Mouse (Mus musculus): Measurements from ENCODE around the gene Ubqln3. TPM values are rescaled to one million over a fixed set of nuclear protein-coding genes. Genes with fewer than 3 reads are reported as not detected.

The Ubqln3 gene
- polyA plus RNA-seq (2016; fragmentation: Nextera tagmentation; extraction: Ambion mirVana), result not detected in 2 replicates

GRCm38 (mm10) chr7:104143179-104143578, at the start of gene Ubqln3:
Gene Ubqln3, minus strand, starts transcription at chr7:104143279.
- no peaks in the 10 kb centered on the region for H3K27me3 ChIP-seq (replicated peaks; ENCODE audit: low read depth, poor library complexity, severe bottlenecking)
- H3K4me3 ChIP-seq, result no peak within 1 kb of the TSS
- H3K27ac ChIP-seq (replicated peaks), result no peak within 1 kb of the TSS
- no peaks in the 10 kb centered on the region for H3K36me3 ChIP-seq (replicated peaks)
- H3K4me1 ChIP-seq, result no peaks in the 10 kb centered on the region
- WGBS, result 79% methylated on average over 3 of the region's 3 CpGs
- DNase-seq (ENCODE audit: low spot score), result no peak
- no peaks in the 10 kb centered on the region for H3K9me3 ChIP-seq

GRCm38 (mm10) chr7:104191275-104191674, 48.2 kb upstream of the Ubqln3 start:
- Histone ChIP-seq H3K4me3 (no peak overlapping the region), H3K4me1 (no peaks in the 10 kb centered on the region), H3K27me3 (replicated peaks; ENCODE audit: low read depth, poor library complexity, severe bottlenecking) (no peaks in the 10 kb centered on the region), H3K27ac (replicated peaks) (no peak overlapping the region), H3K36me3 (replicated peaks) (no peaks in the 10 kb centered on the region), H3K9me3 (no peaks in the 10 kb centered on the region)
- no peak for DNase-seq (ENCODE audit: low spot score)
- WGBS, result 64% methylated on average over 9 of the region's 9 CpGs

- Histone ChIP-seq H3K27ac (replicated peaks) (no peak within 1 kb of the TSS), H3K4me3 (no peak within 1 kb of the TSS), H3K27me3 (replicated peaks; ENCODE audit: low read depth, poor library complexity, severe bottlenecking) (no peaks in the 10 kb centered on the region), H3K36me3 (replicated peaks) (no peaks in the 10 kb centered on the region), H3K9me3 (no peaks in the 10 kb centered on the region), H3K4me1 (no peaks in the 10 kb centered on the region)
- no peak for DNase-seq (ENCODE audit: low spot score)
- WGBS, result 88% methylated on average over 2 of the region's 2 CpGs
Measured at GRCm38 (mm10) chr7:104183292-104183691, 40.2 kb upstream of the Ubqln3 start, which contains the start of gene Olfr648. Gene Olfr648, minus strand, starts transcription at chr7:104183392.

- H3K36me3 ChIP-seq (replicated peaks), result no peaks in the 10 kb centered on the region
- no peaks in the 10 kb centered on the region for H3K27me3 ChIP-seq (replicated peaks; ENCODE audit: low read depth, poor library complexity, severe bottlenecking)
- no peak overlapping the region for H3K27ac ChIP-seq (replicated peaks)
- H3K4me1 ChIP-seq, result no peaks in the 10 kb centered on the region
- no peaks in the 10 kb centered on the region for H3K9me3 ChIP-seq
- no peak overlapping the region for H3K4me3 ChIP-seq
- 88% methylated on average over 1 of the region's 1 CpGs for WGBS
- DNase-seq (ENCODE audit: low spot score), result no peak
Measured at GRCm38 (mm10) chr7:104179074-104179473, 36.0 kb upstream of the Ubqln3 start.

- WGBS, result 69% methylated on average over 5 of the region's 5 CpGs
- Histone ChIP-seq H3K27me3 (replicated peaks; ENCODE audit: low read depth, poor library complexity, severe bottlenecking) (no peaks in the 10 kb centered on the region), H3K4me3 (no peak overlapping the region), H3K4me1 (no peaks in the 10 kb centered on the region), H3K9me3 (no peaks in the 10 kb centered on the region), H3K36me3 (replicated peaks) (no peaks in the 10 kb centered on the region), H3K27ac (replicated peaks) (no peak overlapping the region)
- DNase-seq (ENCODE audit: low spot score), result no peak
Measured at GRCm38 (mm10) chr7:104178422-104179054, 35.5 kb upstream of the Ubqln3 start.

- WGBS, result 42% methylated on average over 1 of the region's 1 CpGs
- H3K4me3 ChIP-seq, result no peak overlapping the region
- no peaks in the 10 kb centered on the region for H3K4me1 ChIP-seq
- DNase-seq (ENCODE audit: low spot score), result no peak
- H3K27ac ChIP-seq (replicated peaks), result no peak overlapping the region
- H3K9me3 ChIP-seq, result no peaks in the 10 kb centered on the region
- no peaks in the 10 kb centered on the region for H3K36me3 ChIP-seq (replicated peaks)
- no peaks in the 10 kb centered on the region for H3K27me3 ChIP-seq (replicated peaks; ENCODE audit: low read depth, poor library complexity, severe bottlenecking)
Measured at GRCm38 (mm10) chr7:104175085-104175484, 32.0 kb upstream of the Ubqln3 start.

- Histone ChIP-seq H3K27ac (replicated peaks) (no peak overlapping the region), H3K4me1 (no peaks in the 10 kb centered on the region), H3K4me3 (no peak overlapping the region), H3K36me3 (replicated peaks) (no peaks in the 10 kb centered on the region), H3K27me3 (replicated peaks; ENCODE audit: low read depth, poor library complexity, severe bottlenecking) (no peaks in the 10 kb centered on the region), H3K9me3 (no peaks in the 10 kb centered on the region)
- WGBS, result 83% methylated on average over 6 of the region's 6 CpGs
- DNase-seq (ENCODE audit: low spot score), result no peak
Measured at GRCm38 (mm10) chr7:104169634-104170204, 26.6 kb upstream of the Ubqln3 start.

- H3K27ac ChIP-seq (replicated peaks), result no peak overlapping the region
- H3K4me1 ChIP-seq, result no peaks in the 10 kb centered on the region
- no peak overlapping the region for H3K4me3 ChIP-seq
- H3K9me3 ChIP-seq, result no peaks in the 10 kb centered on the region
- DNase-seq (ENCODE audit: low spot score), result no peak
- no peaks in the 10 kb centered on the region for H3K36me3 ChIP-seq (replicated peaks)
- WGBS, result 84% methylated on average over 6 of the region's 6 CpGs
- no peaks in the 10 kb centered on the region for H3K27me3 ChIP-seq (replicated peaks; ENCODE audit: low read depth, poor library complexity, severe bottlenecking)
Measured at GRCm38 (mm10) chr7:104167105-104167504, 24.0 kb upstream of the Ubqln3 start.

GRCm38 (mm10) chr7:104150456-104150855, 7.4 kb upstream of the Ubqln3 start, which contains the start of gene Ubqlnl:
Gene Ubqlnl, minus strand, starts transcription at chr7:104150556.
- Histone ChIP-seq H3K27ac (replicated peaks) (no peak within 1 kb of the TSS), H3K9me3 (no peaks in the 10 kb centered on the region), H3K4me3 (no peak within 1 kb of the TSS), H3K4me1 (no peaks in the 10 kb centered on the region), H3K36me3 (replicated peaks) (no peaks in the 10 kb centered on the region), H3K27me3 (replicated peaks; ENCODE audit: low read depth, poor library complexity, severe bottlenecking) (no peaks in the 10 kb centered on the region)
- WGBS, result 82% methylated on average over 2 of the region's 2 CpGs
- no peak for DNase-seq (ENCODE audit: low spot score)

- DNase-seq (ENCODE audit: low spot score), result no peak
- Histone ChIP-seq H3K27ac (replicated peaks) (no peak within 1 kb of the TSS), H3K36me3 (replicated peaks) (no peaks in the 10 kb centered on the region), H3K9me3 (no peaks in the 10 kb centered on the region), H3K27me3 (replicated peaks; ENCODE audit: low read depth, poor library complexity, severe bottlenecking) (no peaks in the 10 kb centered on the region), H3K4me1 (no peaks in the 10 kb centered on the region), H3K4me3 (no peak within 1 kb of the TSS)
- WGBS, result 87% methylated on average over 5 of the region's 5 CpGs
Measured at GRCm38 (mm10) chr7:104137305-104137704, 5.8 kb downstream of the Ubqln3 start, which contains the start of gene Olfr643. Gene Olfr643, minus strand, starts transcription at chr7:104137405.

GRCm38 (mm10) chr7:104129726-104130125, 13.4 kb downstream of the Ubqln3 start, which contains the start of gene Ubqln5:
Gene Ubqln5, minus strand, starts transcription at chr7:104129826.
- H3K27me3 ChIP-seq (replicated peaks; ENCODE audit: low read depth, poor library complexity, severe bottlenecking), result no peaks in the 10 kb centered on the region
- H3K9me3 ChIP-seq, result 0 out of 2 replicates have a peak, but pooled peaks cover 10% of the 10 kb centered on the region
- no peaks in the 10 kb centered on the region for H3K4me1 ChIP-seq
- no peaks in the 10 kb centered on the region for H3K36me3 ChIP-seq (replicated peaks)
- no peak for DNase-seq (ENCODE audit: low spot score)
- H3K4me3 ChIP-seq, result no peak within 1 kb of the TSS
- H3K27ac ChIP-seq (replicated peaks), result no peak within 1 kb of the TSS
- WGBS, result 90% methylated on average over 5 of the region's 5 CpGs

- H3K36me3 ChIP-seq (replicated peaks), result no peaks in the 10 kb centered on the region
- no peaks in the 10 kb centered on the region for H3K4me1 ChIP-seq
- no peak within 1 kb of the TSS for H3K4me3 ChIP-seq
- H3K27ac ChIP-seq (replicated peaks), result no peak within 1 kb of the TSS
- no peak for DNase-seq (ENCODE audit: low spot score)
- no peaks in the 10 kb centered on the region for H3K27me3 ChIP-seq (replicated peaks; ENCODE audit: low read depth, poor library complexity, severe bottlenecking)
- H3K9me3 ChIP-seq, result no peaks in the 10 kb centered on the region
Measured at GRCm38 (mm10) chr7:104104757-104104972, 38.4 kb downstream of the Ubqln3 start, which contains the start of gene Olfr646. Gene Olfr646, plus strand, starts transcription at chr7:104104873.

GRCm38 (mm10) chr7:104103913-104104756, 38.9 kb downstream of the Ubqln3 start:
- no peak overlapping the region for H3K4me3 ChIP-seq
- H3K9me3 ChIP-seq, result no peaks in the 10 kb centered on the region
- no peak overlapping the region for H3K27ac ChIP-seq (replicated peaks)
- H3K4me1 ChIP-seq, result no peaks in the 10 kb centered on the region
- no peak for DNase-seq (ENCODE audit: low spot score)
- WGBS, result 81% methylated on average over 4 of the region's 4 CpGs
- no peaks in the 10 kb centered on the region for H3K36me3 ChIP-seq (replicated peaks)
- H3K27me3 ChIP-seq (replicated peaks; ENCODE audit: low read depth, poor library complexity, severe bottlenecking), result no peaks in the 10 kb centered on the region

Data from embryonic facial prominence, embryonic 10.5 days (tissue).